Mouse (Mus musculus) urinary bladder, postnatal 14 days (tissue): ENCODE measurements at regions not wholly inside any gene's neighbourhood (a gene's known extent, or its start where the extent isn't known, plus 50 kb on each side); places are given as distances from the start of the nearest gene placed in this dataset.
A peak's percentile ranks its signal among the peaks of the same experiment; 100 is the strongest.

Experiments
- DNase-seq: peaks from one replicate; pipeline ENCODE4 v3.0.0; 2021; ENCODE audit warnings: low spot score

- peak; percentile 20 for DNase-seq
Observed at GRCm38 (mm10) chr1:118741286-118741685, 113.5 kb downstream of the Tfcp2l1 start.

- DNase-seq = no peak
Observed at GRCm38 (mm10) chr1:118748196-118748595, 120.5 kb downstream of the Tfcp2l1 start.

GRCm38 (mm10) chr1:118752869-118753268 is 125.1 kb downstream of the Tfcp2l1 start:
- no peak for DNase-seq

GRCm38 (mm10) chr1:118756171-118756865 is 128.6 kb downstream of the Tfcp2l1 start:
- DNase-seq = no peak

- no peak for DNase-seq
Observed at GRCm38 (mm10) chr1:118757340-118758030, 129.7 kb downstream of the Tfcp2l1 start.

- no peak for DNase-seq
Observed at GRCm38 (mm10) chr1:118758031-118758400, 130.3 kb downstream of the Tfcp2l1 start.

GRCm38 (mm10) chr1:118759141-118759932 is 131.6 kb downstream of the Tfcp2l1 start:
- DNase-seq = peak; percentile 87

GRCm38 (mm10) chr1:118765525-118765924 is 137.8 kb downstream of the Tfcp2l1 start:
- DNase-seq = no peak

- DNase-seq = peak; percentile 26
Observed at GRCm38 (mm10) chr1:118768831-118769230, 141.1 kb downstream of the Tfcp2l1 start.

- peak; percentile 77 for DNase-seq
Observed at GRCm38 (mm10) chr1:118772261-118772660, 144.5 kb downstream of the Tfcp2l1 start.

GRCm38 (mm10) chr1:118776594-118777441 is 149.1 kb downstream of the Tfcp2l1 start:
- no peak for DNase-seq
